Mouse (Mus musculus) left cerebral cortex, adult 11 months (tissue): ENCODE data around the gene Clec5a.
A peak's percentile ranks its signal among the peaks of the same experiment; 100 is the strongest.
"Not testable (repeated sequence)": the region's sequence is repeated elsewhere in the genome, so short reads cannot be mapped to it uniquely, and the experiment has no call there.

ENCODE experiments used
- DNase-seq: peaks from one replicate; pipeline ENCODE4 v3.0.0; 2022; ENCODE audit warnings: low spot score

Gene Clec5a

DNA sequence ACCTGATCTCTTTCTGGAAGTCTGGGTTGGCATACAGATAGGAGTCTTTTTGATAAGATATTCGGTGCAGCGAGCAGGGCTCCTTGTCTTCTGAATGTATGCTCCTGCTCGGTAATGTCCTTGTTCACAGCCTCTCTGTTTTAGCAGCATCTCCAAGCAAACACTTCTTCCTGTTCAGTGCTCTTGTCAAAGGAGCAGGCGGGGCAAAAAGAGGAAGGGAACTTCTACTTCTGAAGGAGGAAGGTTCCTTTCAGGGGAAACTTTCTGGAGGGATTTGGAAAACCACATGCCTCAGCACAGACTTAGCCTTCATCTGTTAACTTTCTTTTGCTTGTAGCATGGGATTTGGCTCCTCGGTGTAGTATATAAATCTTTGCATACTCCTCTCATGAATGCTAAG is at the start of gene Clec5a:
Gene Clec5a, minus strand, starts transcription at position 177 of the 400 bp plus-strand sequence.
- DNase-seq: no peak

DNA sequence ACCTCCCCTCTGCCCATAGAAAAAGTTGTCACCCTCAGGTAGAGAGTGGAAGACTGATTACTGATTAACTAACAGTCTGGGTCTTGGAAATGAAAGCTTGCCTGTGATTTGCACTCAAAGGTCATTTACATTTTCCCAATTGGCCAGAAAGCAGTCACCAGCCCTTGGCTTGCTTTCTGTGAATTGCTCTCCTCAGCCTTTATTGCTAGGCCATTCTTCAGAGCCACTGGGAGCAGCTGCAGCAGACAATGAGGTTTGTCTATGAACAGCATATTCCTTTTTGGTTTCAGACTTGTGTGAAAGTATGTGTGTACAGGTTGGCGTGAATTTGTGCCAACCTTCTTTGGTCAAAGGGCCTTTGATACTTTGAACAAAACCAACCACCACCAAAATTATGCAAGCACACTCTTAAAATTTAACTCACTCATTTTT is 49.0 kb upstream of the Clec5a start:
- no peak for DNase-seq

GRCm38 (mm10) chr6:40628406-40629000 is 42.9 kb upstream of the Clec5a start, which contains the start of gene Mgam:
Gene Mgam, plus strand, starts transcription at chr6:40628831.
- no peak for DNase-seq

GRCm38 (mm10) chr6:40626111-40626510 is 40.5 kb upstream of the Clec5a start:
- DNase-seq: no peak

GRCm38 (mm10) chr6:40617965-40618364 is 32.3 kb upstream of the Clec5a start:
- peak; percentile 13 for DNase-seq

DNA sequence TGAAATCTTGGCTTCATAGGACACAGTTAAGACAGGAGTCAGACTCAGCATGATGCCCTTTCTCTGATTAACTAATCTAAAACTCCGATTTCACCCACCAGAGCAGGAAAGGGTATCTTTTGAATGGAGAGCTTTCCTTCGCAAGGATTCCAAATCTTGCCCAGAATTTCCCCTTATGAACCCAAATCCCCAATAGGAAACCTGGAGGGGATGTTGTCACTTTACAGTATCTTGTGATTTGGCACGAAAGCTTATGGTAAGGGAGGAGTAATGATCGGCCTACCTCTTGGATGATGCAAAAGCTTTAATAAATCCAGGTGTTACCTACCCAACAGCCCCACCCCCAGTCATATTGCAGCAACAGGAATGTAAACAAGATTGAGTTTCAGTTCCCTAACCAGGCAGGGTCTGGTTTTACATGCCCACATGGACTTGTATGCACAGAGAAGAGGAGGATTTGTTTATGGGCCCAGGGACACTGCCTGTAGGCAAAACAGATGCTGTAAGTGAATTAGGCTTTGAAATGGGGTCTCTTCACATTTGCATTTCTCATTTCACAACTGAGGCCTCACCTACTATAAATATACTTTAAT is 27.7 kb upstream of the Clec5a start, which contains the start of gene Tas2r138:
Gene Tas2r138, minus strand, starts transcription at position 51 of the 593 bp plus-strand sequence.
- no peak for DNase-seq

DNA sequence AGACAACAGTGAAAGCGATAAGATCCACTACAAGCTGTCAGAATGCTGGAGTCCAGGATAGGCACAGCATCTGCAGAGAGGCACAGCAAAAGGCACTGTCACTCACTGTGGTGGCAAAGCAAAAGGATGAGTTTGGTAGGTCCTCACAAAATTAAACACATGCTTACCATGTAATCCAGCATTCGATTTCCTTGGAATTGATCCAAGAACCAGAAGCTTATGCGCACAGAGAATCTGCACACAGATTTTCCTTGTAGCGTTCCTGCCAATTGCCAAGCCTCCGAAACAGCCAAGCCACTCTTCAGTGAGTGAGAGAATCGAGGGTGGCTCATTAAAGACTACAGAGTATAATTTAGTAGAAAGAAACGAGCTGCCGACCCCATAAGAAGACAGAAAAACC is 24.6 kb upstream of the Clec5a start:
- DNase-seq: peak; percentile 2

DNA sequence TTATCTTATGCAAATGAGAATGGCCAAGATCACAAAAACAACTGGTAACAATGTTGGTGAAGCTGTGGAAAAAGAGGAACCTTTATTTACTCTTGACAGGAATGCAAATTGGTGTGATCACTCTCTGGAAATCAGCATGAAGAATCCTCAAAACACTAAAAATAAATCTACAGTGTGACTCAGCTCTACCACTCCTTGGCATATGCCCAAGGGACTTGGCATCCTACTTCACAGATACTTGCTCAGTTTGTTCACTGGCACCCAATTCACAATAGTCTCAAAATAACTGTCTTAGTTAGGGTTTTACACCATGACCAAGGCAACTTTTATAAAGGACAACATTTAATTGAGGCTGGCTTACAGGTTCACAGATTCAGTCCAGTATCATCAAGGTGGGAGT is 21.8 kb upstream of the Clec5a start:
- peak; percentile 61 for DNase-seq

GRCm38 (mm10) chr6:40598546-40598945 is 12.9 kb upstream of the Clec5a start:
- DNase-seq: not testable (repeated sequence)

GRCm38 (mm10) chr6:40594804-40595550 is 9.4 kb upstream of the Clec5a start:
- DNase-seq: no peak

- no peak for DNase-seq
Observed at GRCm38 (mm10) chr6:40588346-40588745, 2.7 kb upstream of the Clec5a start.

DNA sequence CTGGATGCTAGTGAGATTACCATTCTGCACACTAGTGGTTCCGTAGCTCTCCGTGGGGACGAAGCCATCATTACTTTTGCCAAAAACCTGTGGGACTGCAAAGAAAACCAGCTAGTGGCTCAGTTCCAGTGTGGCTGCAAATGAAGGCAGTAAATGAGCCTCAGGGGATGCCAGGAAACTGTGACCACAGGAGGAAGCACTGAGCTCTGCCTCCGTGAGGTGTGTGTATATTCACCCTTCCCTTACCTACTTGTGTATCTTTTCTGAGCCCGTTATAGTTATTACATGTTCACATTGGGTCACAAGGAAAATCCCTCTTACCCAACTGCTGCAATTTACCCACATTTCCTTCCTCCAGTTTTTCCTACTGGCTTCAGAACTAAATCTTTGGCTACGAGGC is 1.3 kb downstream of the Clec5a start:
- DNase-seq: no peak

DNA sequence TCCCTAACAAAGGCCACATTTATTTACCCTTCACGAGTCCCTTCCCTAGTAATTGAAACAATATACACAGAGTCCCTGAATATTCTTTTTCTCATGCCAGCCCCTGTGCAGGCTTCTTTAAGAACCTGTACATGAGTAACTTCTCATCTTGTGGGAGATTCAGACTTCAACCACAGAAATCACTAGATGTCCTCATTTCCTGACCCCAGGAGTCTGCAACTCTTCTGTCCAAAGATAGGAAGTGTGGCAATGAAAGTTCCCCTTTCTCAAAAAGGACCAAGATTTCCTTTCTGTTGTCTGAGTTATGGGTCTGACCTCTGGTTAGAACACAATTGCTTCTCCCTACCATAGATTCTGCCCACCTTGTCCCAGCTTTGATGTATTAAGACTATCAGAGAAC is 9.3 kb downstream of the Clec5a start:
- DNase-seq: peak; percentile 3

GRCm38 (mm10) chr6:40573618-40574017 is 12.0 kb downstream of the Clec5a start:
- no peak for DNase-seq

GRCm38 (mm10) chr6:40569187-40569586 is 16.4 kb downstream of the Clec5a start, which contains the start of gene Olfr460:
Gene Olfr460, plus strand, starts transcription at chr6:40569487.
- DNase-seq: no peak

DNA sequence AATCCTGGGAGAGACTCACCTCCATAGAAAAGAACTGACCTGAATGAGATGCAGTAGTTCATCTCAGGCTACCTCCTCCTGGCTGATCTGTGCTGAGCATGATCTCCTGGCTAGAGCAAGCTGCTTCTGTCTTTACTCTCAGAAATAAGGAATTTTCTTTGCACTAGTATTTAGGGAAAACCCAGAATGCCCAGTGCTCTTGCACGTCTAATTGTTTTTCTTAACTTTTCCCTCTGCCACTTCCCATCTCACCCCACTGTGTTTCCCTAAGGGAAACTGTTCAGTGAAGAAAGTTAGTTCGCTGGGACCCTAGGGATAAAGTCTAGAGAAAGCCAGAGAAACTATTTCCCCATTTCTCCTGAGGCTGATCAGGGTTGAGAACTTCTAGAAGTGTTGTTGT is 30.7 kb downstream of the Clec5a start, which contains the start of gene Olfr461:
Gene Olfr461, minus strand, starts transcription at position 101 of the 400 bp plus-strand sequence.
- no peak for DNase-seq

DNA sequence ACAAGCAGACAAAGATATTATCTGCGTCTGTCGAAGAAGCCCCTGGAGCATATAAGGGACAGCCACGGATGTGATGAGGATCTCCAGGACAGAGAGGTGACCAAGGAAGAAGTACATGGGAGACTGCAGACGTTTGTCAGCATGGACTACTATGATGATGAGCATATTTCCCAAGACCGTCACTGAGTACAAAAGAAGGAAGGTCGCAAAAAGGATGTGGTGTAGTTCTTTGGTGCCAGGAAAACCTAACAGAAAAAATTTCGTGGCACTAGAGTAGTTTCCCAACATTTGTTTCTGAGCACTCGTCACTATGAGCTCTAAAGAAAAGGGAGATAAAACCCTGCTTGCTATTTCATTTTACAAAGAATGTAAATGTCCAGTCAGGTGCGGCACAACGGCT is 40.9 kb downstream of the Clec5a start:
- DNase-seq: no peak
